Mouse (Mus musculus) induced T-regulatory cell, adult 2 months (primary cell): ENCODE data around the gene Ddx5.

Experiments used
- DNase-seq: peaks from one replicate; pipeline ENCODE4 v3.0.0-alpha.2; 2012; ENCODE audit warnings: low read depth

The Ddx5 gene

DNA sequence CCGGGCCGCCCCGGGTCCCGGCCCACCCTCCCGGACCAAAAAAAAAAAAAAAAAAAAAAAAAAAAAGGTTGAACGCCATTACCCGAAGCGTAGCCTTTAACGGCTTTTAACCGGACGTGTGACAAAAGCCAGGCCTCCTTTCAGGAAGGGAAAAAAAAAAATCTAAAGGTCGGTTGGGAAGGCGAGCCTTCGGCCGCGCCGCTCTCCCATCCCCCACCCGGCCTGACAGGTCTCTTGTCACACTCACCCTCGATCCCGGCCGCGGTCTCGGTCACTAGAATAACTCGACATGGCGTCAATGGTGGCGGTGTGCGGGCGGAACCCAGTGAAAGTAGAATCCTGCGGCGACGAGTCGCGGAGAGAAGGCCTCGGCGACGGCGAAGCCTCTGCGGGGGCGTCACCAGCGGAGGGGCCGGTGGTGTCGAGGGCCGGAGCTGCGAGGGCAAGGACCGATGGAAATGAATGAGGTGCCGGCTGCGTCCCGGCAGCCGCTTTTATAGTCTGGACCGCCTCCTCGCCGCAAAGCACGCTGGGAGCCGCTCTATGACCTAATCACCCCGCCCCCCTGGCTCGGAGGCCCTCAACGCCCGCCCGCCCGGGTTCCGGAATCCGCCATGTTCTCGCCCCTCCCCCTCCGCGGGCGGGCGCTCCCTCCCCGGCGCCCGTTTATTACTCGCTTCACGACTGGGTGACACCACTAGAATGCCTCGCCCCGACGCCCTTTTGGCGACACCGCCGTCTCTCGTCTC is 785 bp downstream of the Ddx5 start:
- DNase-seq = peak; percentile 99

DNA sequence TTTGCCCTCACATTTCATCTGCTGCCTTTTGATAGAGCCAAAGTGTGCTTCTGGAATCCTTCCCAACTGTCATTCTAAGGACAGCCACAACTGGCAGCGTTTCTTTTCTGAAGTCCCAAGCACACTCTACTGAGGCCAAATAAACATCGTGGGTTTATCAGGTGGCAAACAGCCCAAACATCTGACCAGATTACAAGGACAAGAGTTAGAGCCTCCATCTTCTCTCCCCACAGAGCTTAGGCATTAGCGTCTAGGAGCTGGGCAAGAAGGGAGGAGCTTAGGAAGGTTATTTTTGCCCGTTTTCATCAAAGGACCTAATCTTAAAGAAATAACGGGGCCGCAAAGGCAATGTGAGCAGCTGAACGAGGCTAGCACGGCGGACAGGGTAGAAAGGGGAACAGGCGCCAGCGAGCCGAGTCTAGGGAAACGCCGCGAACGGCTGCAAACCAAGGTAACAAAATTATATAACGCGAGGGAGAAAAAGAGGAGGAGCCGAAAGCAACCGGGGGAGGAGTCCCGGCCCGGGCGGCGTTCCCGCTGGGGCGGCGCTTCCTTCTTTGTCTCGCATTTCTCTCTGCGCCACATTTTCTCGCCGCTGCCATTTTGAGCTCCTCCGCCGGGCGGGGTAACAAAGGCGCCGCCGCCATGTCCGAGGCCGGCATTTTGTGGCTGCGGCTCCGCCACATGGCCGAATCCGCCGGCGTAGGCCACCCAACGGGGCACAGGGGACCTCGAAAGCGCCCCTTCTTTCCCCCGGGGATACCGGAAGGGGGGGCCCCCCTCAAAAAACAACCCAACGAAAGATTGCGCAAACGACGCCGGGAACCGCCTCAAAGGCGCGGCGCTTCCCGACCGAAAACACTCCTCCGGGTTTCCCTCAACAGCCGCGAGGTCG is 1.6 kb downstream of the Ddx5 start:
- peak; percentile 92 for DNase-seq

DNA sequence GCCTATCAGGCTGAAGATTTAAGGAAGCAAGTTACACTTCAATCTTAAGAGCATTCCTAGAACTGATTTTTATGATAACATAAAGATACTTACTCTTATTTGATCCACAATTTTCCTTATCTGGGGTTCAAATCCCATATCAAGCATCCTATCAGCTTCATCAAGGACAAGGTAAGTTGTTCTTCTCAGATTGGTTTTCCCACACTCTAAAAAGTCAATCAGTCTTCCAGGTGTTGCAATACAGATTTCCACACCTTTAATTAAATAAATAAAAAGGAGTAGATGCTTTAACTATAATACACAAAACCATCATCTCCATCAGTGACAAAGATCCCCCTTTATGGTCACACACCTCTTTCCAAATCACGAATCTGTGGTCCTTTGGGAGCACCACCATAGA is 3.9 kb downstream of the Ddx5 start:
- DNase-seq = peak; percentile 37

DNA sequence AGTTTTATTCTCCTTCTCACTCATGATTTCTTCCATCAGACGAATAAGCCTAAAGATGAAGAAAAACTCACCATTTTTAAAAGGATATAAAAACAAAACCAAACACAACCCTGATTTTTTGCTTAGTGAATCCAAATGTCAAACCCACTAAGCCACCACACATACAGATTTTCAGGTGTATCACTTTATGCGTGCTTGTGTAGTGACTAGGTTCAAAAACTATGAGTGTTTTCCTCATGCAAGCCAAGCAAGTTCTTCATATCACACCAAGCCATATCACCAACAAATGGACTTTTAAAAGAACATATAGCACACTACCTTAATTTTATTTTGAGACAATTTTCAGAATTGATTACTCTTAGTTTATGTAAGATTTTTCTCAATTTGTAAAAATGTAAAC is 4.5 kb downstream of the Ddx5 start:
- DNase-seq = no peak

DNA sequence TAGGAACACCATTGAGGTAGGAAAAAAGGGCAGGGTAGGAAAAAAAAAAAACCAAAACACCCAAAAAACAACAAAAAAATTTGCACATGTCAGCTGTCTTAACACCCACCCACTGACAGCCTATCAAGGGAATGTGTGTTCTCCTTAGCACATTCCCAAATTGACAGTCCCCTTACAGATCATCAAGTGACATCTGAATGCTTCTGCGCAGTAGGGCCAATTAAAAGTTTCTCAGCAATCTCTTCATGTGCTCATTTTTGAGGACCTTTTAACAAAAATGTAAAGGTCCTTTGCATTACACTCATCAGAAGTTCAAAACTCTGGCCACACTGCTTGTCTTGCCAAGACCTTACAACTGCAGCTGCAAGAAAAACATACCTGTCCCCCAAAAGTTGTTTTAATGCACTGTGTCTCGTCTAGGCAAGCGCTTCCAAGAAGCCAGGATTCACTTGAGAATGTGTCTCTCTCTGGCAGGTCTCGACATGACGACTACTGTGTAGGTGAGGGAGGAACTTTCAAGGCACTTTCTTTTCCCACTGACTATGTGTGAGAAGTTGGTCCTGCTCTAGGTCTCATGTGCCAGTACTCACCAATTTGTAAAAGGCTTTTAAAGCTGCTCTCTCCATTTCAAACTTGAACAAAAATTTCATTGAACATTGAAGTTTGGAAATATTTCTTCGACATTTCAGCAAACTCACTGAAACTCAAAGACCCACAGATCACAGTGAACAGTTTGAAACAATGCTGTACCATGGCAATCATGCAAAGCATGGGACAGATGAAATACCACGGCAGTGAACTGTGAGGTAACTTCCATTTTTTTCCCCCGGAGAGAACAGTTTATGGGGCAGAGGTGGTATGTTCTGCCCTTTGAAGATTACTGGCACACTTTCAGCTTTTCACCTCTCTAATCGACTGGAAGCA is 5.9 kb downstream of the Ddx5 start:
- peak; percentile 62 for DNase-seq

DNA sequence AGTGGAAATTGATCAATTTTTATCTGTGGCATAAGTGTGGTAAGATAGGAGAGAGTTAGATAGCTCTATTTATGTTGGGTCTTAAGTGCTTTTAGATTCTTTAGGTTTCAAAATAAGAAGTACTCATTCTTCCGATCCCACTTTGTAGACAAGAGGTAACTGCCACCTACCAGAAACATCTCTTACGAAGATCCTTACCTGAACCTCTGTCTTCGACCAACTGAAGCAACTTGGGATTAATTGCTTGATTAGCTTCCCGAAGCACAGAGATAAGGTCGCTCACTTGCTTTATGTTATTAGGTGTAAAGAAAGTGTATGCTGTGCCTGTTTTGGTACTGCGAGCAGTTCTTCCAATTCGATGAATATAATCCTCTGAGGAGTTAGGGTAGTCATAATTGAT is 6.7 kb downstream of the Ddx5 start:
- peak; percentile 56 for DNase-seq

DNA sequence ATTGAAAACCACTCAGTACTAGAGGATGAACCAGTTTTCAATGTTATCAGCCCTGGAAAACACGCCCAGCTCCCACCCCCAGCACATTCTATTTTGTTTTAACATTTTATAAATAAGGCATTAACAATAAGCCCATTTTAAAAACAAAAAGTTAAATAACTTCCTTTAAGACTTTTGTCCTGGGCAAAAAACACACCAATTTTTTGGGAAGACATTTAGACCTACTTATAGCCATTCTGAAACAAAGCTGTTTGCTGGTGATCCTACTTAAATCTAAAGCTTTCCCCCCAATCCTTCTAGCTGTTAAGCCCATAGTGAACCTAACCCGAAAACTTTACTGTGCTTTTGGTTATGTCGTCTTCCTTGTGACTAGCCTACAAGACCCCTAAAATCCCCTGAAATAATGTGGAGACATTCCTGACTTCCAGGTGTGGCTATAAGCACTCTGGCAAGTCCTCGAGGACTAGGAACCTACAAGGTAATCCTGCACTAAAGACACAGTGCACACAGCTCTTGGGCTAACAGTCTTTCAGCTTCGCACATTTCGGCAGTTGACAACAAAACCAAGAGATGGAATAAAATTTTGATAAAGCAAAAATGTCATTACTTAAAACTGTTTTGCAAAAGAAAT is 8.3 kb downstream of the Ddx5 start:
- peak; percentile 62 for DNase-seq

DNA sequence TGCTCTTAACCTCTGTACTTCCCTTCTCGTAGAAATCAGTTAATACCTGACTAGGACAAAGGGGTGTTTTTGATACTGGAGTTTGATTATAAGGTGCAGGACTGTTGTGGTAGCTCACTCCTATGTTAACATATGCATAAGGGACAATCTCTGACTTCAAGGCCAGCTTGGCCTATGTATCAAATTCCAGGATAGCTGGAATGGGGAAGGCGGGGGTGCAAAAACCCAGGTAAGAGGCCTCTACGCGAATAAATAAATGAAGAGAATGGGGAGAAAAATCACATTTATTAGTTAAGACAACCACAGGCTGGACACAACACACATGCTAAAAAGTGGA is 8.9 kb downstream of the Ddx5 start:
- no peak for DNase-seq

DNA sequence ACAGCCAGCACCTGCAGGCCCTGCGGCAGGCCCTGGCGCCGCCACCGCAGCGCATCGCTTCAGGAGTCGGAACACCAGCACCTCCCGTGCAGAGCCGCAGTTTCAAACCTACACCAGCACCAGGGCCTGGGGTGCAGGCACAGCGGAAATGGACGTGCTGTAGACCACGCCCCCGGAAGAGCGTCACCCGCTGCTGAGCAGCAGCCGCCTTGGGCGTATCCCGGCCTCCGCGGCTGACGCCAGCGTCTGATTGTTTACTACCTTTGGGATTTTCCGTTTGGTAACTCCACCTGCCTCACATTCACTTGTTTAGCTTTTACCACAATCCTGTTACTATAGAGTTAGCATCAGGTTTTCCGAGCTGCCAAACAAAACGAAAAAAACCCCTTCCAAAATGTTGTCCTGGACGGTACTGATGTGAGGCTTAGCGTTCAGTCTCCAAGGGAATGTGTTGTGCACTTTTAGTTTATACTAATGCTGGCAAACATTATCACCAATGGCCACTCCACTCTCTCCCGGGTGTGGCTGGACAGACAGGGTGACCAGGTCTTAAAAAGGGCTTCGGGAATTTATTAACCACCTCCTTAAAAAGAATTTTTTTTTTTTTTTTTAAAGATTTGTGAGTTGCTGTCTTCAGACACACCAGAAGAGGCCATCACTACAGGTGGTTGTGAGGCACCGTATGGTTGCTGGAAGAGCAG is 9.4 kb downstream of the Ddx5 start, which contains the start of gene Polg2:
Gene Polg2 (minus strand): TSS at position 150 of the 701 bp plus-strand sequence.
- DNase-seq = peak; percentile 98

DNA sequence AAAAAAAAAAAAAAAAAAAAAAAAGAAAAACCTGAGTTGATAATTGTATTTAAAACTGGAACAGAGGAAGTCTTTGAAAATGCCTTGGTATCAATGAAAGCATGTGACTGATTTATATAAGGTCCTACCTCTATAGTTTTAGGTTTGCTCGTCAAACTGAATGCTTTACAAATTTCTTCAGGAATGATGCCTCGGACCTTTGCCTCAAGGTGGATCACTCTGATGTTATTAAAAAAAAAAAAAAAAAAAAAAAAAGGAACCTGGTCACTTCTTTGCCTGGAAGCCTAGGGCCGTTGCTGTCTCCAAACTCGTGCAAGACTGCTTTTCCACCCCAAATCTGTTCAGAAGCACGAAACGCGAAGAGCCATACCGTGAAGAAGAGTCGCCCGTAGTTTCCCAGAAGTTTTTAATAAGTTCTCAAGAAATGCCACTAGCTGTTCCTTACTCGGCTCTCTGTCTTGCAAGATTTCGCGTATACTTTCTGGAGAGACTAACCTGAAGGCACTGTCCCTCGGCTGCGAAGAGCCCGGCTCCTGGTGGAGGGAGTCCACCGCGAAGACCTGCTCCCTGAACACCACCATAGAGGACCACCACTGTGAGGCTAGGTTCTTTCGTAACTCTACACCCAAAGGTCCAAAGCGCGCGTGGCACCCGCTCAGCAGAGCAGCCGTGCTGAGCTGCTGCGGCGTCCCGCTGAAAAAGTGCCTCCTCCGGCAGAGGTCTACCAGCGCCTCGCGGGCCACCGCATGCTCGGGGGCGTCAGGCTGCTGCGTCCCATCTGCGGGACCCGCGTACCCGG is 10.2 kb downstream of the Ddx5 start:
- no peak for DNase-seq

DNA sequence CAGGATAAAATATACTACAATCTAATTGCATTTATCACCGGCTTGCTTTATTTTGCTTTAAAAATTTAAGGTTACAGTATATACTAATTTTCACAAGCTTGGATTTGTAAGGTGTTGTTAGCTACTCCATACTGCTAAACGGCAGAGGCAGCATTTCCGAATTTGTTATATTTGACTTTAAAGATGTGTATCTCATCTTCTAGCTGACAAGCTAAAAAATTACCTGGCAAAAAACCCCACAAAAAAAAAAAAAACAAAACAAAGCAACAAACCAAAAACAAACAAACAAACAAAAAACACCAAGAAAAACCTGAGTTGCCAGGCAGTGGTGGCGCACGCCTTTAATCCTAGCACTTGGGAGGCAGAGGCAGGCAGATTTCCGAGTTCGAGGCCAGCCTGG is 10.9 kb downstream of the Ddx5 start:
- peak; percentile 77 for DNase-seq

DNA sequence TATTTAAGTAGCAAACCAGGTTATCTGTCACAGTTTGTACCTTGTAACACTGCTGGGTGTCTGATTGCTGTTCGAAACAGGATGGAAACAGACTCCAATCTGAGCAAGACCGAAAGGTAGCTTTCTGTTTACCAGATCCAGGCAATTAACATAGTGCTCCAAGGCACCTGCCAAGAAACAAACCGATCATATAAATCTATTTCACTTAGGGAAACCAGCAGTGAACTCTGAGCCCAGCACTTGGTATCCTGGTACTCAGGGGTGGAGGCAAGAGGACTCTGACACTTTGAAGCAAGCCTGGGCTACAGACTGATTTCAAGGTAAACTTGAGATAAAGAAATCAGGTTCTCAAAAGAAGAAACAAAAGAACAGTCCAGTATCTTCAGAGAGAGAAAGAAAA is 11.6 kb downstream of the Ddx5 start:
- DNase-seq = peak; percentile 61

DNA sequence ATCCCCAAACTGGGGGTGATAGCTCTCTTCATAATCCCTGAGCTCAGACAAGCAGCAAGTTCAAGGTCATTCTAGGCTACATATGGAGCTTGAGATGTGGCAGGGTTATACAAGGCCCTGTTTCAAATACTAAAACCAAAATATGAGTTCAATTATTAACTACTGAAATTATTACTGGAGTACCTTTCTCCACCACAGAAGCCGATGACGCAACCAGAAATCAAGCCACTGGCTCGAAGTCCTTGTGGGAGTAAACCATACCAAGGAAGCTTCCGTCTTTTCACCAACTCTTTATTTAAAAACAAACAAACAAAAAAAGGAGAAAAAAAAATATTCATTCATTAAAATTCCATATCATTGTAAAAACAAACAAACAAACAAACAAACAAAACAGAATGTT is 12.0 kb downstream of the Ddx5 start:
- DNase-seq = no peak

DNA sequence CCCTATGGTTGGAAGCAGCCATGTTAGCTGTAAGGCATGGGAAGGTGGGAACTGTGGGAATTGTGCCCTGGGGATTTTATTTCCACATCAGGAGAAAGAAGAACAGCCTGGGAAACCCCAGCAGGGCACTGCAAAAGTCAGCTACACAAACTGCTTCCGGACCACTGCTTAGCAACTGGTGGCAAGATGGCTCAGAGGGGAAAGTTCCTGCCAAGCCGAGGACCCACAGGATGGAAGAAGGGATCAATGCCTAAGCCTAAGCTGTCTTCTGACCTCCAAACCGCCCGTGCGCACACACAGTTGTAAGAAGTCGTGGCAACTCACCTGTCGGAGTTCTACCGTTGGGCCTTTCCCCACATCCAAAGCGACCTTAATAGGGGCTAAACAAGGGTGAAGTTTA is 15.9 kb downstream of the Ddx5 start:
- no peak for DNase-seq

DNA sequence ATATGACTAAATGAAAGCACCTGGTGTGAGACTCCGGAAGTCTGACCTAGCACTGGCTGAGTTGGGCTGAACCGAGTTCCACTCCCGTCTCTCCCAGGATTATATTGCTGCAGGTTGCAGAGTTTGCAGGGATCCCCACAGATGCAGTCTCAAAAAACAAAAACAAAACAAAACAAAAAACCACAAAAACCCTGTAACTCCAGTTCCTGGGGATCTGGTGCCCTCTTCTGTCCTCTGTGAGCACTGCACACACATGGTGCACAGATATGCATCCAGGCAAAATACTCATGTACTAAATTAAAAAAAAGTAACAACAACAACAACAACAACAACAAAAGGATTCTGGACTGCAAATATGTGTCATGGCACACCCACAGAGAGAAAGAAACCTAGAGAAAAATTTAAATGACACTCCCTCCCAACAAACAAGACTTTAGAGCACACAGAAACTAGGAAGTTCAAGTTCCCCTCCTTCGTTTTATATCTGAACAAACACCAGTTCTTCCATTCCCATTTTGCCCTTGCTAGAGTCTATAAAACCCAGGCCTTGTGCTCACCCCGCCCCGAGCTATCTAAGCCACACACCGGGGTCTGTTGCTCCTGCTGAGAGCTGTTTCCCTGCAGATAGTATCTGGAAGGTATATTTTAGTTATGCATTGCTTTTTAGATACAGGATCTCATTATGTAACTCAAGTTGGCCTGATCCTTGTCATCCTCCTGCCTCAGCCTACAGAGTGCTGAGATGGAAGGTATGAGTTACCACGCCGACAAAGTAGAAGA is 18.6 kb downstream of the Ddx5 start:
- DNase-seq = peak; percentile 88

DNA sequence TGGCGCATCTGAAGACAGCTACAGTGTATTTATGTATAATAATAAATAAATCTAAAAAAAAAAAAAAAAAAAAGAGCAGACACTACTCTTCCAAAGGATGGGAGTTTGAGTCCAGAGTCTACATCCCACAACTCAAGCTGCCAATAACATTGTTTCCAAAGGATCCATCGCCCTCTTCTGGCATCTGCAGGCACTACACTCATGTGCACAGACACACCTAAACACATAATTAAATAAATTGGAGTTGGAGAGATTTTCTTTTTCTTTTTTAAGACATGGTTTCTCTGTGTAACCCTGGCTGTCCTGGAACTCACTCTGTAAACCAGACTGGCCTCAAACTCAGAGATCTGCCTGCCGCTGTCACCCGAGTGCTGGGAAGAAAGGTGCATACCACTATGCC is 21.5 kb downstream of the Ddx5 start:
- peak; percentile 53 for DNase-seq

DNA sequence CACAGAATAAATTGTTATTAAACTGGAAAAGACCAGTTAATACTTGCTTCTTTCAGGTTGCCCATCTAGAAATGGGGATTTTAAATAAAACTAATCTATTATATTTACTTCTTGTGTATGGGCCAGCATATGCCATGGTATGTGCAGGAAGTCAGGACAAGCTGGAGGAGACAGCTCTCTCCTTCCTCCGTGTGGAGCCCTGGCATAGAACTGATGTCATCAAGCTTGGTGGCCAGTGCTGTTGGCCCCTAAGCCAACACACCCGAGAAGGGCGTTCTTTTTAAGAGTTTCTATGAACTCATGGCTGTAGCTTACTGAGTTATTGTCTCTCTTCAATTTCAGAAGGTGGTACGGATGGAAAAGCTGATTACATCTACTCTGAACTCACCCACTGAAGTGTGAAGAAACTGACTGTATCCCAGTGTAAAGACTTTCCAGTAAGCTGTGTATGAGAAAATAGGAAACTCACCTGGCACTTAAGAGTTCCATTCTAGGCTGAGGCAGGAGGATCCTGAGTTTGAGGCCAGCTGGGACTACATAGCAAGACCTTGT is 22.3 kb downstream of the Ddx5 start:
- DNase-seq = no peak

DNA sequence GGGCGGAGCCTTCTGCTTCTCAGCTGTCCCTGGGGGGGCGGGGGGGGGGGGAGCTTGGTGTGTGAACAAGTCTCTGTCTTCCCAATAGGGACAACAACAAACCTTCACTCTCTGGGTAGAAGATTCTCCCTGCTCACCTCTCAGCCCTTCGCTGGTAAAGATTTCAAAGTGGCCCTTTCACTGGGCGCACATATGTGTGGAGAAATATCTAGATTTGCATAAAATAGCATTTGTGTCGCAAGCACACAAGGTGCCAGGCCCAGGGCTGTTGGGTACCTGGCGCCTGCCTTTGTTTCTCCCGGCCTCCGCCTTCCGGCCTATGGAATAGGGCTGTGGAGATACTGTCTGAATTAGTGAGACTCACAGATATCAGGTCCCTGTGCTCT is 26.2 kb downstream of the Ddx5 start:
- DNase-seq = no peak

DNA sequence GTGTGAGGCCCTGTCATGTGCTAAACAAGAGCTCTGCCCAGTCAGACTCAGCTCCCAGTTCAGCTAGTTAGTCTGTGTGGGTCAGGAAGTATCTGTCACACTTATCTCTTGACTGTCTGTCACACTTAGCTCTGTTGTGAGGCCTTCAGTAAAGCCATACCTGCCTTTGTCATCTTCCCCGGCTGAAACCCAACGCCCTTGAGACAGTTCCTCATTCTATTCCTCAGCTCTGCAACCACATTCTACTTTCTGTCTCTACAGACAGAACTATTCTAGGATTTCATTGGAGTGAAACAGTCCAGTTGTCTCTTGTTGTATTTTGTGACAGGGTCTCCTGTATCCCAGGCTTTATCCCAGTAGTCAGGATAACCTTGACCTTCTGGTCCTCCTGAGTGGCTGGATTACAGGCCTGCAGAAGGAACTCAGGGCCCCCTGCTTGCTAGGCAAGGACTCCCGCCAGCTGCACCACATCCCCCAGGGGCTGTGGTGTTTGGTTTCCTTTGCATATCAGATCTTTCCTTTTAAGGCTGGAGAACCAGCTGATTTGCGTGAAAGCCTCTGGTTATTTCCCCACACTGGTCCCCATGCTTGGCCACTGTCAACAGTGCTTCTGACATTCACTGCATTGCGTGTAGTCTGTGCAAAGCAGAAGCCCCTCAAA is 26.7 kb downstream of the Ddx5 start:
- DNase-seq = peak; percentile 70
